Mouse (Mus musculus) lung, postnatal 0 days (tissue): ENCODE results near the gene Mtmr12. TPM values are rescaled to one million over a fixed set of nuclear protein-coding genes. Genes with fewer than 3 reads are reported as not detected.
"Not testable (repeated sequence)": the region's sequence is repeated elsewhere in the genome, so short reads cannot be mapped to it uniquely, and the experiment has no call there.

Source experiments
- ATAC-seq: fragments of 200-750 bp; cut with Nextera tagmentation; 2 replicates; pipeline ENCODE4 v1.8.0; 2017; ENCODE audit warnings: moderate library complexity
- DNase-seq: peaks from one replicate; pipeline ENCODE4 v3.0.0-alpha.2; 2016; ENCODE audit warnings: low spot score
- H3K27ac ChIP-seq: fragments of 300-500 bp; sonication (generic); 2 replicates; pipeline ENCODE4 v1.5.1; 2014; ENCODE audit warnings: antibody characterized with exemption, mild to moderate bottlenecking, low read length, mixed read lengths
- H3K27me3 ChIP-seq: fragments of 300-500 bp; sonication (generic); replicated peaks from 2 replicates; pipeline ENCODE4 v1.6.1; 2014; ENCODE audit warnings: low read length, mixed read lengths; ENCODE audit not compliant: insufficient read depth
- H3K36me3 ChIP-seq: fragments of 300-500 bp; sonication (generic); 2 replicates; pipeline ENCODE4 v1.6.1; 2014; ENCODE audit warnings: low read length, mixed read lengths; ENCODE audit not compliant: insufficient read depth
- H3K4me1 ChIP-seq: fragments of 300-500 bp; sonication (generic); 2 replicates; pipeline ENCODE4 v1.6.1; 2014; ENCODE audit warnings: antibody characterized with exemption, low read depth, low read length, mixed read lengths; ENCODE audit not compliant: insufficient read depth
- H3K4me2 ChIP-seq: fragments of 300-500 bp; sonication (generic); replicated peaks from 2 replicates; pipeline ENCODE4 v1.6.1; 2014; ENCODE audit warnings: low read depth, mild to moderate bottlenecking, low read length, moderate library complexity, mixed read lengths
- H3K4me3 ChIP-seq: fragments of 300-500 bp; sonication (generic); 2 replicates; pipeline ENCODE4 v1.5.1; 2014; ENCODE audit warnings: low read depth, low read length
- H3K9ac ChIP-seq: fragments of 300-500 bp; sonication (generic); replicated peaks from 2 replicates; pipeline ENCODE4 v1.6.1; 2014; ENCODE audit warnings: low read depth, mild to moderate bottlenecking
- H3K9me3 ChIP-seq: fragments of 300-500 bp; sonication (generic); 2 replicates; pipeline ENCODE4 v1.6.1; 2016; ENCODE audit warnings: low read length, mixed read lengths
- CTCF ChIP-seq: IDR thresholded peaks from 2 replicates; pipeline ENCODE4 v1.5.1; 2016; ENCODE audit warnings: antibody characterized with exemption, mild to moderate bottlenecking
- EP300 ChIP-seq: IDR thresholded peaks from 2 replicates; pipeline ENCODE4 v1.6.1; 2016; ENCODE audit warnings: antibody characterized with exemption, mild to moderate bottlenecking, control low read depth
- WGBS: fragments of 180-500 bp; shearing (Covaris S2); extraction: QIAGEN DNeasy Blood & Tissue Kit; methylation state at CpG from one replicate; pipeline ENCODE4 v1.1.7; 2014; 5-methylcytosine and 5-hydroxymethylcytosine counted together
- polyA plus RNA-seq: library from polyadenylated mRNA; unstranded; fragments of >200 nt; fragmentation: Nextera tagmentation; extraction: Ambion mirVana; gene quantifications from 2 replicates; pipeline ENCODE4 v1.2.1, GENCODE M21; 2015

Gene Mtmr12
- 12.3 and 14.6 TPM in 2 replicates for polyA plus RNA-seq

DNA sequence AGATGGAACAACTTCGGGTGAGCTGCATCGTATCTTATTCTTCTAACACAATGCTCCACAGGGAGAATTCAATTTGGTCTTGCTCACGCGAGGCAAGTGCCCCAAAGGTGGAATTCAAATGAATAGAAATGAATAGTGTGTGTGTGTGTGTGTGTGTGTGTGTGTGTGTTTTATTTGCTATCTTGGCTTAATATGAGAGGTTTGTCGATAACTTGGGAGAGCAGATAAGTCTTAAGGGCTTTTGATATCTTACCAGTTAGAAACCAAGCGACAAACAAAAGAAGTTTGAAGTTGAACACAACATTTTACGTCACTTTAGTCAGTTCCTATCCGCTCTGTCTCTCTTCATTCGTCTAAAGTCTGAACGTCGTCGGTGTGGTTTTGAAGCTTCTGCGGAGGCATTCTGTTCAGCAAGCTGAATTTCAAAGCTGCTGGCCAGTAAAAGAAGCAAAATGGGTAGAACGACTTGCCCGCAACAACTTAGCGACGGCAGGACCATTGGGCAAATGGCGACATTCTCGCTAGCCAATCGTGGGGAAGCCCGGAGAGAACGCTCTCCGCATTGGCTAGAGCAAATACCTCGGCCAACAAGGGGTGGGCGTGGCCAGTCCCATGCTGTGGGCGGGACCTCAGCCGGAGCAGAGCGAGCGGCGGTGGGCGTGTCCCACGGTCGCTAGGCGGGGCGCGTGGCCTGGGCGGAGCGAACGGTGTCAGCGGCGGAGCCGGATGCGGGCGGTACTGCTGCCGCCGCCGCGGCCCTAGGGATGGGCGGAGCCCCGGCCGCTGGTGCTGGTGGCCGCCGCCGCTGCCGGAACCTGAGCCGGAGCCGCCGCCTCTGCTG, at the start of gene Mtmr12:
Gene Mtmr12 (plus strand): TSS at position 710 of the 841 bp plus-strand sequence.
- H3K9ac ChIP-seq: peak within 1 kb of the TSS; percentile 92
- H3K27me3 ChIP-seq: no peaks in the 10 kb centered on the region
- peak within 1 kb of the TSS; percentile 81 for H3K4me2 ChIP-seq
- ATAC-seq (peak; percentile 98), DNase-seq (peak; percentile 99)
- no peaks in the 10 kb centered on the region for H3K36me3 ChIP-seq
- H3K27ac ChIP-seq: peak within 1 kb of the TSS; percentile 95
- peak within 1 kb of the TSS; percentile 99 for H3K4me3 ChIP-seq
- under 1% methylated on average over 44 of the region's 58 CpGs for WGBS
- H3K9me3 ChIP-seq: no peaks in the 10 kb centered on the region
- H3K4me1 ChIP-seq: peaks cover 18% of the 10 kb centered on the region; the same call in 1 of the 2 replicates
- TF ChIP-seq EP300: no peak
- no peak; the same call in 1 of the 2 replicates for TF ChIP-seq CTCF

DNA sequence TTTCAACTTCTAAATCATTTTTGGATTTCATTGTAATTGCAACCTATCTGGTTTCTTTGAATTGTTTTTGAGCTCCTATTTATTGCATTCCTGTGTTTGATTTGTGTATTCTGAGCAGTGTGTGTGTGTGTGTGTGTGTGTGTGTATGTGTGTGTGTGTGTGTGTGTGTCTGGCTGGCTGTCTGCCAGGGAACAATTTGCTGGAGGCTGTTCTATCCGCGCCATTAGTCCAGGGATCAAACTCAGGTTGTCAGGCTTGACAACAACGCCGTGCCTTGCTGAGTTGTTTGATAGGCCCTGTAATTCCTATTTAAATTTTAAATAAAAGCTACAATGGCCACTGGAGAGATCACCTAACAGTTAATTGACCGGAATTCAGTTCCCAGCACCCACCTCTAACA, 26.7 kb upstream of the Mtmr12 start:
- ATAC-seq: no peak
- WGBS: 84% methylated on average over 5 of the region's 5 CpGs
- Histone ChIP-seq H3K9ac (no peak overlapping the region), H3K9me3 (no peaks in the 10 kb centered on the region), H3K4me1 (no peaks in the 10 kb centered on the region), H3K36me3 (peaks cover 7% of the 10 kb centered on the region; the same call in 1 of the 2 replicates), H3K4me3 (no peak overlapping the region), H3K27ac (no peak overlapping the region), H3K4me2 (no peak overlapping the region), H3K27me3 (no peaks in the 10 kb centered on the region)
- TF ChIP-seq CTCF (no peak), EP300 (no peak)
- DNase-seq: no peak

DNA sequence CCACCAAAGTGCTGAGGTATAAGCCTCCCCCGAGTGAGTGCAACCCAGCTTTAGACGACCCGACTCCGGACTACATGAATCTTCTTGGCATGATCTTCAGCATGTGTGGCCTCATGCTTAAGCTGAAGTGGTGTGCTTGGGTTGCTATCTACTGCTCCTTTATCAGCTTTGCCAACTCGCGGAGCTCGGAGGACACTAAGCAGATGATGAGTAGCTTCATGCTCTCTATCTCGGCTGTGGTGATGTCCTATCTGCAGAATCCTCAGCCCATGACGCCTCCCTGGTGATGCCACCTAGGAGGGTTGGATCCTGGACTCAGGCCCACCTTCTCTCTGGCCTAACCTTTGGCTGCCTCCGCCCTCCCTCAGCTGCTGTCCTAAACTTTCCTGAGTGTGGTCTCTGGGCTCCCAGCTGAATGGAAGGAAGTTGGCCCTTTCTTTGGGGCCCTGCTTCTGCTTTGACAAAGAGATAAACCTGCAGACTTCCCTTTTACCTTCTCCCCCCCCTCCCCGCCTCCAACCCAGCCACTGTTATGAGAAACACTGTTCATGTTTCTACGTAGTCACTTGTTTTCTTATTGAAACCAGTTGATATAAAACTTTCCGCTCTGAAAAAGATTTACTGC, 23.5 kb upstream of the Mtmr12 start:
- H3K4me2 ChIP-seq, H3K27ac ChIP-seq, H3K4me3 ChIP-seq, H3K27me3 ChIP-seq, H3K9ac ChIP-seq, H3K36me3 ChIP-seq, ATAC-seq, DNase-seq, H3K9me3 ChIP-seq, H3K4me1 ChIP-seq: not testable (repeated sequence)
- 80% methylated on average over 13 of the region's 13 CpGs for WGBS

DNA sequence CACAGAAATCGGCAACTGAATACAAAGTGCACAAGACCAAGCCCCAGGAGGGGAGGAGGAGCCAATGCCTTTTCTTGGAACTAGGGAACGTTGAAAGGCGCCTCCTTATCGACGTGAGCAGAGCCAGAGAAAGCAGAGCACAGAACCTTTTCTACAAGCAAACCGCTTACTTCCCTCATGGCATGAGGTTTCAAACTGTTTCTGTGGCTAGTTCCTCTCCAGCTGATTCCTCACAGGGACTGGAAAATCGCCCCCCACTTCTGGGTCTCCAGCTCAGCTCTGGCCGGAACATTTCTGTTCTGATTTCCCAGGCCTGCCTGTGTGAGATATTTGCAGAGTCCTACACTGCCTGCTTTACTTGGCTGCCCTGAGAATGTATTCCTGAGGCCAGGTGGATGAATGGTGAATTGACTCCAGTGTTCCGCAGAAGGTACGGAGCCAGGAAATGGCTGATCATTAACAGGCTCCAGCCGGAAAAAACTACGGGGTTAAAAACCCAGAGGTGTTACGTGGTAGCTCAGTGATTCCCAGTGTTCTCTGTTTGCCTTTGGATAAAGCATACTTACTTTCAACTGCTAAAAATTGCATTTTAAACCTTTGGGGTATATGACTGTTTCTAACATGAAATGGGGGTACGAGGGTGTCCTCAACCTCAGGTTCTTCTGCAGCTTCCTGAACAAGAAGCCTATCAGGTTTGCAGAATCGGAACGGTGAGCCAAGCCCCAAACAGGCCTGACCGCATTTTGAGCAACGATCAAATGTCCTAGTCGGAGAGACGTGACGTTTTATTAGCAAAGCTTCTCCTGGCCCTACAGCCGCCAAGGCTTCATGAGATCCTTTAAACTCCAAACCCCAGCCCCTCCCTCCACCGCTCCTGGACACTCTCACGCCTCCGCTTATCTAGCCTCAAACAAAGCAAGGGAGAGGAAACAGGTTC, 10.7 kb upstream of the Mtmr12 start:
- 17% methylated on average over 25 of the region's 25 CpGs for WGBS
- DNase-seq: peak; percentile 60
- Histone ChIP-seq H3K27me3 (no peaks in the 10 kb centered on the region), H3K4me3 (no peak overlapping the region), H3K27ac (peak overlapping the region; percentile 28), H3K9me3 (no peaks in the 10 kb centered on the region), H3K9ac (no peak overlapping the region), H3K4me2 (peak overlapping the region; percentile 38), H3K4me1 (peaks cover 6% of the 10 kb centered on the region; the same call in 1 of the 2 replicates), H3K36me3 (no peaks in the 10 kb centered on the region)
- peak; percentile 48 for ATAC-seq
- TF ChIP-seq CTCF (no peak), EP300 (no peak)

DNA sequence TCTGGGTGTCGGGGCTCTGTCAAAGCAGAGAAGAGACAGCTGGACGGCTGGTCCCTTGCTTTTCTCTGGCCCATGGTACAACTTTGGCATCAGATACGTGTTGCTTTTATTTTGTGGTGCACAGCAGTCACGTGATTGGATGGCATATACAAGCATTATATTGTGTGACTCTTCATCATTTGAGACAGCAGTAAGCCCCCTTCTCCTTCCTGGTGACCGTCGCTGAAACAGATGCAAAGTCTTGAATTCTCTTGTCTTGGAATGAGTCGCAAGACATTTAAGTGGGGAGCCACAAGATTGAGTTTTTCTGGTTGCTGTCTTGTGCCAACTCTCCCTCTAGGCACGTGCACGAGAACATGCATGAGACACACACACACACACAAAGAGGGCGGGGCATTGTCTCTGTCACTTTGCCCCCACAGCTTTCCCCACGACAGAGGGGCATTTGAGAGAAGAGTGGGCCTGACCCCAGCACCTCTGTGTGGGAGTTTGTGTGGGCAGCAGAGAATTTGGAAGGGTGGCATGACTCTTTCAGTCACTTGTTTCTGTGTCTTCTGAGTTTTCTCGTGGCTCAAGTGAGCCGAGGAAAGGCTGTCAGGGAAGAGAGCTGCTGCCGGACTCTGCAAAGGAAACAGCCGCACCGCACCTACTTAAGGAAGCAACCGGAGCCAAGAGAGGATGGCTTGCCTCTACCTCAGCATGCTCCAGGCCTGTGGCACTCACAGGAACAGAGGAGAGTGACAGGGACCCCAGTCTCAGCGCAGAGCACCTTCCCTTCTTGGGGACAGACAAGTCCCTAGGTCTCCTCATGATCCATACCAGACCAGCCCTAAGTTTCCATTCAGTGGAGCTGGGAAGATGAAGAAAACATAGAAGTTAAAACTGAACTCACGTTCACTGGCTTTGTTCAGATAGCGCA, 9.8 kb upstream of the Mtmr12 start:
- Histone ChIP-seq H3K4me2 (peak overlapping the region; percentile 38), H3K27ac (peak overlapping the region; percentile 28; the same call in 1 of the 2 replicates), H3K9ac (no peak overlapping the region), H3K4me3 (no peak overlapping the region), H3K4me1 (peaks cover 6% of the 10 kb centered on the region; the same call in 1 of the 2 replicates), H3K27me3 (no peaks in the 10 kb centered on the region), H3K36me3 (no peaks in the 10 kb centered on the region), H3K9me3 (no peaks in the 10 kb centered on the region)
- 25% methylated on average over 20 of the region's 20 CpGs for WGBS
- no peak for ATAC-seq
- DNase-seq: no peak
- TF ChIP-seq EP300 (no peak), CTCF (no peak)
